Mouse (Mus musculus) layer of hippocampus, postnatal 10 days (tissue): ENCODE measurements around the gene Elovl2. TPM values are rescaled to one million over a fixed set of nuclear protein-coding genes. Genes with fewer than 3 reads are reported as not detected.
"Not testable (repeated sequence)": the region's sequence is repeated elsewhere in the genome, so short reads cannot be mapped to it uniquely, and the experiment has no call there.

ENCODE experiments used
- DNase-seq, 2 experiments: peaks; one replicate each; pipeline ENCODE4 v3.0.0; 2021; ENCODE audit warnings: low spot score in 2 of 2
- long read RNA-seq: library from polyadenylated mRNA; stranded (forward); transcript quantifications from one replicate; pipeline ENCODE4 v2.0.0, GENCODE M21; 2023
- total RNA-seq, 2 experiments: library from RNA; stranded (reverse); gene quantifications; 2 replicates each; pipeline ENCODE4 v1.2.3; 2021

Elovl2 gene
- total RNA-seq = 10 to 100 TPM; 42.1 to 44.2 TPM
- long read RNA-seq, transcript Elovl2-201 (8 exons, 3,840 nt) = major isoform, 50 of 54 reads
- long read RNA-seq, partial matches to known transcripts = 2 of 54 reads
- long read RNA-seq, other reads (novel, unspliced or antisense) = 2 of 54 reads

GRCm38 (mm10) chr13:41220304-41220834 lies at the start of gene Elovl2:
Elovl2 (minus strand) TSS chr13:41220405.
- DNase-seq = peak; percentile 71 to 79

- no peak for DNase-seq
These were observed 47.7 kb upstream of the Elovl2 start for GRCm38 (mm10) chr13:41267827-41268408.

DNA sequence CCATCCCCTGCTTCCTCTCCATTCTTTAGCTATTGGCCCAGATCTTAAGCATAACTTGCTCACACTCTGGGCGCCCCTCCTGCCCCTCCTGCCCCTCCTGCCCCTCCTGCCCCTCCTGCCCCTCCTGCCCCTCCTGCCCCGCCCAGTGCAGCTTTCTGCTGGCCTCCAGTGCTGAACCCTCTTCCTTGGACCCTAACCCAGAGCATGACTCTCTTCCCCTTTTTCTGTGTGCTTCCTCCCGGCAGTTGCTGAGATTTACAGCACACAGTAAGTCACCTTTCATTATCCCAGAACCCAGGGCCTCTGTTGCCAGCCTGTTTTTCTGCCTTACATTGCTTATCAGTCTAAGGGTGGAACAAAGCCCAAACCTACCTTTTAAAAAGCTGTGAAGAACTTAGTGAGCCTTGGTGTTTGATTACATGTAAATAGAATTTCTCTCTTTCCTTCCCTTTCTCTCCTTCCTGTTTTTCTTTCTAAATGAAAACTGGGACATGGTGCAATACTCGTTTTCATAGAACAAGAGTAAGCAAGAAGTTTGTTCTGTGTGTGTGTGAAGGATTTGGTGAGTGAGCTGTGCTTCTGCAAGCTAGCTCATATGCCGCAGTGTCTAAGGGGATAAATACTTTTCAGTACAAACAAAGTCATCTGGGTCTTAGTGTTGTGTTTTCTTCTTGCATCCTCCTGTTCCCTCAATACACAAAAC lies 43.2 kb upstream of the Elovl2 start:
- no peak for DNase-seq

- DNase-seq = not testable (repeated sequence)
These were observed 41.4 kb upstream of the Elovl2 start for GRCm38 (mm10) chr13:41261617-41262016.

GRCm38 (mm10) chr13:41257851-41258250 lies 37.6 kb upstream of the Elovl2 start:
- DNase-seq = no peak

DNA sequence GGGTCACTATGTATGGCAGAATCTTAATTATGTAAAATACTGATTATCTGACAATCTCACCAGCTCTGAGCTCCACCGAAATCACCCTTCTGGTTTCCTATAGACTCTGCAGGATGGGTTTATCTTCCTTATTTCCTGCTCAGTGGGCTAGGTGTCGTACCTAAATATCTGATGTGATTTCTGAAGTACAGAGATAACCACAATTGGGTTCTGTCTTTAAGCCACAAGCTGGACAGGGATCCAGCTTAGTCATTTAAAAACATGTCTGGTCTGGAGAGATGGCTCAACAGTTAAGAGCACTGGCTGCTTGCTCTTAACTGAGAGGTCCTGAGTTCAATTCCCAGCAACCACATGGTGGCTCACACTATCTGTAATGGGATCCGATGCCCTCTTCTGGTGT lies 36.8 kb upstream of the Elovl2 start:
- no peak for DNase-seq

DNA sequence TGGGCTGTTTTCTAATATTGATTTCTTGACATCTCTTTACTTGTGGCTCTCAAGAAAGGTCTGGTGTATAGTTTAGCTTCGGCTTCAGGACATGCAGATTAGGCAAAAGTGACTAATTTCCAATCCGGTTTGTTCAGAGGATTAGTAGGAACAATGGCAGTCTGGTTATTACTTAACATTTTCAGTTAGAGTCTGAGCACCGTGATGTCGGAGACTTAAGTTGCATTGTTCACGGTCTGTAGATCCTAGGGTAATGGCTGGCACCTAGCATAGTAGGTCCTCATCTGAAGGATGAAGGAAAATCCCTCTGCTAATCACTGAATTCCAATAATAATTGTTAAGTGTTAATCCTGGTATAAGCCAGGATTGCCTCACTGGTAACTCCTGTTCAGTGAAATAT lies 35.9 kb upstream of the Elovl2 start:
- DNase-seq = no peak

GRCm38 (mm10) chr13:41252736-41253135 lies 32.5 kb upstream of the Elovl2 start:
- DNase-seq = no peak

GRCm38 (mm10) chr13:41252141-41252540 lies 31.9 kb upstream of the Elovl2 start:
- no peak for DNase-seq

- DNase-seq = no peak
These were observed 31.5 kb upstream of the Elovl2 start for GRCm38 (mm10) chr13:41251667-41252066.

- DNase-seq = not testable (repeated sequence)
These were observed 31.0 kb upstream of the Elovl2 start for GRCm38 (mm10) chr13:41251232-41251631.

DNA sequence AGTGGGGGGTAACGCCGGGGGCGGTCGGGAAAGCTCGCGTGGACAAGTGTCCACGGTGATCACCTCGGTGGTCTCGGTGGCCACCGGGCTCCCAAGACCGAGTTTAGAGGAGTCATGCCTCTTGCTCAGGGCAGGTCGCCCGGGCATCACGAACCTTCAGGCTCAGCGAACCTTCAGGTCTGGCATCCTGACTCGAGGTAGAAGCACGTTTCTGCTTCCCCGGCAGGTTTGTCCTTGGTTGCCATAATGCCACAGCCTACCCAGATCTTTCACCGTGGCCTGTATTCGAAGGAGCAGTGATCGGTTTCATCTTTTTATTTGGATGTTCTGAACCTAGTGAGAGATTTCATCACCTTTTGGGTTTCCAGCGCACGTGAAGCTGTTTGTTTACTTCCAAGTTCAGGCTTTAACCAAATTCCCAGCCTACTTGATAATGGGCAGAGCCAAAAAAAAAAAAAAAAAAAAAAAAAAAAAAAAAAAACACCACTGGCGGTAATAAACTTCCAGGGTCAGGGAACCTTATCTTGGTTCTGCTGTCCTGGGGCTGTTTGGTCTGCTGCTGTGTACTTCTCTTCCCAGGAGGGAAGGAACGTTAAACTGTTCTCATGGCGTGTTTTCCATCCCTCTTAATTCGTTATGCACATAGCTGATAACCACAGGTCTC lies 30.2 kb upstream of the Elovl2 start:
- no peak for DNase-seq

DNA sequence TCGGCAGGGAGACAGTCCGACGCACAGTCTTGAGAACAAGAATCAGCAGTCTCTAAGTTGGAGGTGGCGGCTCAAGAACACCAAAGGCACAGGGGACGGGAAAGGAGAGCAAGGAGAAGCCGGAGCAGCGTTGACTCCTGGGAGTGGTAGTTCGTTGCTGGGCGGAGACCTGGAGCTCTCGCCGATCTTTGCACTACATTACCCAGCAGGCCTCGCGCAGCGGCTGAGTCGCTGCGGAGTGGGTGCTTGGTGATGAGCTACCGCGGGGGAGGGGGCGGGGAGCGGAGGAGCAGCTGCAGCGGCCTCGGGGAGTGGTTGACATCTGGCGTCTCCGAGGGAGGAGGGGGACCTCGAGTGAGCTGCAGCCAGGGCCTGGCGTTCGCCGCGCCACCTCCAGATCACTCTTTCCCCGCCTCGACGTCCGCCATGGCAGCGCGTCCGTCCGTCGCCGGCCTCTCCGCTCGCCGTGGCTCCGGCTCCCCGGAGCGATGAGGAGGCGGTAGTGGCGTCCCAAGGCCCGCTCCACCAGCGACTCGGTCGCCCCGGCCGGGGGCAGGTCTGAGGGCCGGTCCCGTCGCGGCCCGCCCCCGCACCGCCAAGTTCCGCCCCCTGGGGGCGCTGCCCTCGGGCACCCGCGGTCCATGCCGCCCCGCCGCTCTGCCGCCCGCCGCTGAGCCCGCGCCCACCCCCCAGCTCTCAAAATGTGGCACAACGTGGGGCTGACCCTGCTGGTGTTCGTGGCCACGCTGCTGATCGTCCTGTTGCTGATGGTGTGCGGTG lies 29.5 kb upstream of the Elovl2 start, which contains the start of gene Smim13:
Gene Smim13, plus strand, starts transcription at position 307 of the 780 bp plus-strand sequence.
- peak; percentile 87 to 90 for DNase-seq

- no peak for DNase-seq
These were observed 28.7 kb upstream of the Elovl2 start for GRCm38 (mm10) chr13:41248751-41249520.

DNA sequence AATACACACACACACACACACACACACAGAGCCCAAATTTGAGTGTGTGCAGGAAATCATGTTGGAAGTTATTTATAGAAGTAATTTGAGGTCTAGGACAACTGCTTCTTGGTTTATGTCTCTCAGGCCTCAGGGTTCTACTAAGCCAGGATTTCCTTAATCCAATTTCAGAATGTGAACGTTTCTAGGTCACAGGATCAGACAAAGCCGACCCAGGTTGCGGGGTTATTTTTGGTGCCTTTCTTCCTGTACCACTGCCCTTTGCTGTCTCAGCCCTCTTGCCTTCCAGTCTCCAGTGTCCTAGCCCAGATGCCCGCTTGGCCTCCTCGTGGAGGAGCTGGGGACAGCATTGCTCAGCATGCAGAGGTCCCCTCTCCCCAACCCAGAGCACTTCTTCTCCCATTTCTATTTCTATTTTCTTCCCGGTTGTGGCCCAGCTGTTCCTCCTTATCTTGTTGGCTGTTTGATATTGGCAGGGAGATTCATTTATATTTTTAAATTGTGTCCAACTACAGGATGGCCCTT lies 24.2 kb upstream of the Elovl2 start:
- no peak for DNase-seq

GRCm38 (mm10) chr13:41241557-41241956 lies 21.4 kb upstream of the Elovl2 start:
- no peak for DNase-seq

- DNase-seq = no peak
These were observed 18.6 kb upstream of the Elovl2 start for GRCm38 (mm10) chr13:41238805-41239130.

DNA sequence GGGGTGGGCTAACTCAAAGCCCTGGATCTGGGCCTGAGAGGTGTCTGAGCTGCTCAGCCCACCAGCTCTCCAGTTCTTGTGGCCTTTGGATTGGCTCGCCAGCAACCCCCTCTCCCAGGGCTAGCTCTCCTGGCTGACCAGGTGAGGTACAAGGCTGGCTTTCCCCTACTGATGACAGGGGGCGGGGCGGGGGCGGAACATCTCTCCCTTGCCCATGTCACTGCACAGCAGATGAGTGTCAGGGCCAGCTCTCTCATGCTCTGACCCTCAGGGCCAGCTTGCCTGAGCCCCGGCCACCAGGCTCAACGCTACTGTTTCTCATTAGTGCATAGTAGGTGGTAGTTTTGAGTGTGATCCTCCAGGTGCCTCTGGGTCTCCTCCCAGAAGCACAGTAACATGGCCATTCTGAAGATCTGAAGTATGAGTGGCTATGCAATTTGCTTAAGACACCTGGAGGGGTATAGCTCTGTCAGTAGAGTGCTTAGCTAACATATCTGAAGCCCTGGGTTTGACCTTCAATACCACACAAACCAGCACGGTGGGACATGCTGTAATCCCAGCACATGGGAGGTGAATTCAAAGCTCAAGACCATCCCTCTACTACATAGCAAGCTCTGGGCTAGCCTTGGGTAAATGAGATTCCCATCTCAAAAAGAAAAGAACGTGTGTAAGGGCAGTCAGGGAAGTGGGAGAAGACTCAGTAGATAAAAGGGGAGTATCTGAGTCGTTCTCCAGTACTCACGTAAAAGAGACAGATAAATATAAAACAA lies 18.0 kb upstream of the Elovl2 start:
- DNase-seq = no peak
